ENCODE assay signal across 16 mouse cellular contexts in the genomic region with DNA sequence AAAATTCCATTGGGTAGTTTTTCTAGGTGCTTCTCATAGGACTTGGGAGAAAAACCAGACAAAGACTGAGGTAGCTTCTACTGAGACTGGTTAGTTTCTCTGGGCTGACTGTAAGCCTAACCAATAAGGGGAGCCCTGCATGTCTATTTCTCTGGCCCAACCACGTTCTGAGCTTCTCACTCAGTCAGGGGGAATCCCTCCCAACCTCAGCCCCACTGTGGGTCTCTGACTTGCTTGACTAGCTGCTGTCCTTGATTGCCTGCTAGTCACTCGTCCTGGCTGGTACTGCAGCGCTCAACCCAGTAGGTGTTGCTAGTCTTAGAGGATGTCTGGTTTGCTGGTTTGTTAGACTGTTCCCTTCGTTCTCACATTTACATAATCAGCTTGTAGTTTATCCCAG.
"Had no signal": no experiment of that assay in that cellular context is flagged by ENCODE, and none has a peak within 500 bp of the region (broad histone marks: within the 10 kb centered on the region; RNA-seq: fewer than 3 reads in every experiment).

No protein-coding gene starts in this region.

- H3K36me3 ChIP-seq: stomach, embryonic 15.5 days had no signal

- DNase-seq: kidney, adult 8-10 months; kidney, postnatal 14 days; kidney, postnatal 4 days; layer of hippocampus, adult 9-11 months; liver, embryonic 13.5 days; lung, adult 2 months; lung, postnatal 14 days; lung, postnatal 4 days; midbrain, embryonic 14.5 days; retina, postnatal 1 day; right cerebral cortex, postnatal 25 days; thymus, postnatal 25 days had no signal

- H3K27me3 ChIP-seq: limb, embryonic 13.5 days; liver, embryonic 13.5 days; neural tube, embryonic 12.5 days; neural tube, embryonic 15.5 days; stomach, embryonic 15.5 days had no signal
